Mouse (Mus musculus) C2C12 (cell line): ENCODE measurements at regions not wholly inside any gene's neighbourhood (a gene's known extent, or its start where the extent isn't known, plus 50 kb on each side); places are given as distances from the start of the nearest gene placed in this dataset.
"Not testable (repeated sequence)": the region's sequence is repeated elsewhere in the genome, so short reads cannot be mapped to it uniquely, and the experiment has no call there.

Experiments used
- H3K27me3 ChIP-seq: one replicate; pipeline ENCODE4 v1.6.1; 2011; ENCODE audit not compliant: control insufficient read depth, insufficient read depth, insufficient read length
- H3K36me3 ChIP-seq: one replicate; pipeline ENCODE4 v1.6.1; 2011; ENCODE audit not compliant: control insufficient read depth, insufficient read depth
- H3K4me3 ChIP-seq: one replicate; pipeline ENCODE4 v1.5.1; 2011; ENCODE audit warnings: mild to moderate bottlenecking, control low read depth; ENCODE audit not compliant: poor library complexity, insufficient read depth, severe bottlenecking
- H3K79me2 ChIP-seq: one replicate; pipeline ENCODE4 v1.6.1; 2011; ENCODE audit not compliant: control insufficient read depth, insufficient read depth
- H3K79me3 ChIP-seq: one replicate; pipeline ENCODE4 v1.6.1; 2011; ENCODE audit warnings: low read depth, control low read depth
- H3ac ChIP-seq: one replicate; pipeline ENCODE3; 2011; ENCODE audit warnings: low read depth; ENCODE audit not compliant: control insufficient read depth, insufficient read length
- CEBPB ChIP-seq: IDR thresholded peaks from one replicate; pipeline ENCODE4 v1.6.1; 2011; ENCODE audit warnings: low read depth, mild to moderate bottlenecking, control low read depth, moderate library complexity
- CTCF ChIP-seq: IDR thresholded peaks from one replicate; pipeline ENCODE4 v1.5.1; 2011; ENCODE audit not compliant: control insufficient read depth, insufficient read depth, insufficient read length
- FOSL1 ChIP-seq: IDR thresholded peaks from one replicate; pipeline ENCODE4 v1.8.0; 2011; ENCODE audit warnings: mild to moderate bottlenecking, low read length; ENCODE audit not compliant: poor library complexity, insufficient read depth, severe bottlenecking
- MAX ChIP-seq: IDR thresholded peaks from one replicate; pipeline ENCODE4 v1.6.1; 2011; ENCODE audit warnings: mild to moderate bottlenecking, control low read depth
- MYOD1 ChIP-seq: IDR thresholded peaks from one replicate; pipeline ENCODE4 v1.6.1; 2011; ENCODE audit warnings: low read depth; ENCODE audit not compliant: control insufficient read depth, insufficient read length
- MYOG ChIP-seq: IDR thresholded peaks from one replicate; pipeline ENCODE4 v1.6.1; 2011; ENCODE audit not compliant: control insufficient read depth, insufficient read length; ENCODE audit errors: extremely low read depth
- USF1 ChIP-seq: IDR thresholded peaks from one replicate; pipeline ENCODE4 v1.6.1; 2011; ENCODE audit warnings: low read depth, mild to moderate bottlenecking, control low read depth, moderate library complexity

GRCm38 (mm10) chr3:8265783-8266182 lies 1344.1 kb downstream of the Zfp704 start:
- Histone ChIP-seq H3K79me3 (no peaks in the 10 kb centered on the region), H3K27me3 (no peaks in the 10 kb centered on the region), H3ac (no peak overlapping the region), H3K36me3 (no peaks in the 10 kb centered on the region), H3K79me2 (no peaks in the 10 kb centered on the region), H3K4me3 (no peak overlapping the region)
- TF ChIP-seq CTCF (no peak), CEBPB (no peak), MYOD1 (no peak), USF1 (no peak), FOSL1 (no peak), MAX (no peak), MYOG (no peak)

GRCm38 (mm10) chr3:8264366-8265033 lies 1345.4 kb downstream of the Zfp704 start:
- no peaks in the 10 kb centered on the region for H3K27me3 ChIP-seq
- no peak overlapping the region for H3ac ChIP-seq
- no peak for TF ChIP-seq CEBPB
- no peak for TF ChIP-seq USF1
- TF ChIP-seq MYOD1 = no peak
- TF ChIP-seq CTCF = no peak
- TF ChIP-seq FOSL1 = no peak
- TF ChIP-seq MAX = no peak
- TF ChIP-seq MYOG = no peak
- no peaks in the 10 kb centered on the region for H3K79me2 ChIP-seq
- no peak overlapping the region for H3K4me3 ChIP-seq
- H3K79me3 ChIP-seq = no peaks in the 10 kb centered on the region
- no peaks in the 10 kb centered on the region for H3K36me3 ChIP-seq

DNA sequence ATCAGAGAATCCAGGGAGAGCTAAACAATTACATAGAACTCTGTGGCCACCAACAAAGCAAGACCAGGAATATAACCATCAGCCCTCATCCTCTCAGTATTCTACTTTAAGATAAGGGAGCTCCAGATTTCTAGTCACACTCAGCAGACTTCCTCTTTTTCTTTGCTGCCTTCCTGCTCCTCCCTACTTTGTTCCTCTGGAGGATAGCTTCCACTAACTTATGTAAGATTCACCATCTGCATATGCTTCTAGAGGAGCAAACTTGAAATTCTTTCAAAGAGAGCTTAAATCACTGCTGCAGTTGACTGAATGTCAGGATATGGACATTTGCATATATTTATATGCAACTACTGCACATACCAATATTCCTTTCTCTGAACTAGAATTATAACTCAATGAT lies 1352.6 kb downstream of the Zfp704 start:
- Histone ChIP-seq H3K4me3 (no peak overlapping the region), H3K79me3 (no peaks in the 10 kb centered on the region), H3K36me3 (no peaks in the 10 kb centered on the region), H3K79me2 (no peaks in the 10 kb centered on the region), H3ac (no peak overlapping the region), H3K27me3 (no peaks in the 10 kb centered on the region)
- no peak for TF ChIP-seq MAX
- no peak for TF ChIP-seq CTCF
- no peak for TF ChIP-seq USF1
- no peak for TF ChIP-seq MYOG
- TF ChIP-seq MYOD1 = no peak
- no peak for TF ChIP-seq CEBPB
- TF ChIP-seq FOSL1 = no peak

GRCm38 (mm10) chr3:8252311-8252710 lies 1357.6 kb downstream of the Zfp704 start:
- Histone ChIP-seq H3K79me2 (no peaks in the 10 kb centered on the region), H3K27me3 (no peaks in the 10 kb centered on the region), H3K36me3 (no peaks in the 10 kb centered on the region), H3K4me3 (no peak overlapping the region), H3K79me3 (no peaks in the 10 kb centered on the region), H3ac (no peak overlapping the region)
- peak; percentile 9 for TF ChIP-seq CEBPB
- peak; percentile 97 for TF ChIP-seq FOSL1
- no peak for TF ChIP-seq CTCF

- no peak overlapping the region for H3ac ChIP-seq
- H3K36me3 ChIP-seq = no peaks in the 10 kb centered on the region
- H3K27me3 ChIP-seq = no peaks in the 10 kb centered on the region
- no peaks in the 10 kb centered on the region for H3K79me2 ChIP-seq
- TF ChIP-seq USF1 = no peak
- no peak for TF ChIP-seq CTCF
- no peak for TF ChIP-seq MYOD1
- TF ChIP-seq MAX = no peak
- TF ChIP-seq CEBPB = no peak
- TF ChIP-seq FOSL1 = no peak
- TF ChIP-seq MYOG = no peak
- H3K79me3 ChIP-seq = no peaks in the 10 kb centered on the region
- no peak overlapping the region for H3K4me3 ChIP-seq
Observed at GRCm38 (mm10) chr3:8248911-8249310, 1361.0 kb downstream of the Zfp704 start.

DNA sequence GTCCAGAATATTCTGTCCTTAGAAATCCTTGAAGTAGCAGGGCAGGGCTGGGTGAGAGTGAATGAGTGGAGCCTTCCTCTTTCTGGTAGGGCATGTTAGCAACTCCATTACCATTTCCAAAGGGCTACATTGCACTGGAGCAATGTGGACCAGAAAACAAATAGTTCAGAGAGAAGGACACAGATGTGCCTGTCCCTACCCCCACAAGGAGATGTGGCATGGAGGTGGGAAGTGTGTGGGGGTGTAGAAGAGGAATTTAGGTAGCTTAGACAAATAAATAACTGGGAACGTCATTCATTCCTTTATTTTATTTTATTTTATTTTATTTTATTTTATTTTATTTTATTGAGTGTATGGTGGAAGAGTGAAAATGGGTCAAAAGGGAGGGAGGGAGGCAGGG lies 1364.1 kb downstream of the Zfp704 start:
- not testable (repeated sequence) for H3K79me3 ChIP-seq, H3K4me3 ChIP-seq, H3ac ChIP-seq, H3K27me3 ChIP-seq, H3K79me2 ChIP-seq, H3K36me3 ChIP-seq

GRCm38 (mm10) chr3:8245195-8245789 lies 1364.6 kb downstream of the Zfp704 start:
- not testable (repeated sequence) for H3K79me2 ChIP-seq, H3ac ChIP-seq, H3K27me3 ChIP-seq, H3K4me3 ChIP-seq, H3K79me3 ChIP-seq, H3K36me3 ChIP-seq

GRCm38 (mm10) chr3:8244526-8245194 lies 1365.2 kb downstream of the Zfp704 start:
- H3K27me3 ChIP-seq, H3K36me3 ChIP-seq, H3K79me3 ChIP-seq, H3K4me3 ChIP-seq, H3K79me2 ChIP-seq, H3ac ChIP-seq: not testable (repeated sequence)
